Mouse (Mus musculus) activated CD4-positive, CD25-positive, alpha-beta regulatory T cell (primary cell): ENCODE measurements around the gene Chst12. TPM values are rescaled to one million over a fixed set of nuclear protein-coding genes. Genes with fewer than 3 reads are reported as not detected.

Experiments
- polyA plus RNA-seq, 2 experiments: library from polyadenylated mRNA; unstranded; fragments of 100-300 nt; shearing (Covaris generic); gene quantifications; one replicate each; pipeline ENCODE4 v1.2.1; 2017

The Chst12 gene
- polyA plus RNA-seq = 10 to 100 TPM; 31.1 to 43.3 TPM

DNA sequence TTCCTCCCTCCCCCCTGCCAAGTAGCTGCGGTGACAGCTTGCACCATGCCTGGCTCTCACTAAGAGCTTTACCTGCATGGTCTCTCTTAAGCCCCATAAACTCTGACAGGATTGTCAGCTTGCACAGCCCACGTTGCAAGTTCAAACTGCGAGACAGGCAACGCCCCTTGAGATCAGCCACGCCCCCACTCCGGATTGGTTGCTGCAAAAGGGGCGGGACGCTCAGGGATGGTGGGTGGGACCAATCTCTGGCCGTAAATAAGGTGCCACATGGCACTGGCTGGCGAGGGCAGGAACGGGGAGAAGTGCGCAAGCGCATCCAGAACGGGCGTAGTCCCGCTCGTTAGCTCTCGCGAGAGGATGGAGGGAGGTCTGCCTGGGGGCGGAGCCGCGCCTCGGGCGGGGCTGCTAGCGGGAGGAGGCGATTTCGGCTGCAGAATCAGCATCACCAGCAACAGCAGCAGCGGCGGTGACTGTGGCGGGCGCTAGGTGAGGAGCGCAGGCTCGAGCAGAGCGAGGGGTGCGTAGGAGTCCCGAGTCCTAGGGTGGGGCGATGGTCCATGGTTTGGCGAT, at the start of gene Chst12:
Gene Chst12 (plus strand): TSS at position 343 of the 573 bp plus-strand sequence.

DNA sequence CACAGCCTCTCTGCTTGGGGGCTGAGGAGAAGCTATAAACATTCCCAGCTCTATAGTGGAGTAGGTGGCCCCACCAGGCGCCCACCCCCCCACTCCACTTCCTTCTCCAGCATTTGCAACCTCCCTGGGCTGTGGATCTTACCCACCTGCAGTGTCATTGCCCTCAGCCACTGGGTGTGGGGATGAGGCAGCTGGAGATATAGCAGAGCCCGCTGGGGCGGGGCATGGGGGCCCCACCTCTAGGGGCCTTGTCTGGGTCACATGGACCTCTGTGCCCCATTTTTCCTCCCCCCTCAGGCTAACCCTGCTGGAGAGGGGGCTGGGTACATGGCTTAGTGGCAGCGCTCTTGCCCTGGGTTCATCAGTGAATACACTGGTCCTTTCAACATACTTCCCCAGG, 59.5 kb downstream of the Chst12 start, which contains the start of gene Grifin:
Gene Grifin (minus strand): TSS at position 176 of the 400 bp plus-strand sequence.

Other genes starting within 250 kb of the Chst12 start
- 10 to 100 TPM; 15.7 to 19.4 TPM for gene Mad1l1, start 184.0 kb upstream of the Chst12 start, polyA plus RNA-seq
- 10 to 100 TPM; 15.9 to 19.3 TPM for gene Nudt1, start 183.9 kb upstream of the Chst12 start, polyA plus RNA-seq
- gene Mrm2, start 173.7 kb upstream of the Chst12 start, polyA plus RNA-seq = 10 to 100 TPM; 12.1 to 13.2 TPM
- gene Snx8, start 116.3 kb upstream of the Chst12 start, polyA plus RNA-seq = under 1 TPM; 0.68 to 0.88 TPM
- 100 to 1,000 TPM; 168 to 185 TPM for gene Eif3b, start 86.2 kb upstream of the Chst12 start, polyA plus RNA-seq
- gene Gm4869, start 59.9 kb upstream of the Chst12 start, polyA plus RNA-seq = not detected
- 1 to 10 TPM; 5.6 to 6.6 TPM for gene Grifin, start 59.5 kb downstream of the Chst12 start, polyA plus RNA-seq
- 100 to 1,000 TPM; 339 to 349 TPM for gene Lfng, start 101.8 kb downstream of the Chst12 start, polyA plus RNA-seq
- gene Ttyh3, start 143.5 kb downstream of the Chst12 start, polyA plus RNA-seq = 10 to 100 TPM; 25.6 to 27.6 TPM
- 10 to 100 TPM; 17.1 to 29.7 TPM for gene Iqce, start 196.8 kb downstream of the Chst12 start, polyA plus RNA-seq
- 10 to 100 TPM; 17.4 to 26.2 TPM for gene Brat1, start 199.5 kb downstream of the Chst12 start, polyA plus RNA-seq
- gene Amz1, start 218.6 kb downstream of the Chst12 start, polyA plus RNA-seq = 1 to 10 TPM in 1 of 2 experiments, under 1 TPM in 1; 0.93 to 1.1 TPM